Mouse (Mus musculus) ZHBTc4 (cell line): ENCODE measurements around the gene Ptprt.
A peak's percentile ranks its signal among the peaks of the same experiment; 100 is the strongest.

Experiments used
- DNase-seq: peaks from one replicate; pipeline ENCODE4 v3.0.0-alpha.2; 2011; ENCODE audit warnings: low read depth, low spot score

The Ptprt gene

GRCm38 (mm10) chr2:162591388-162591787, 69.6 kb downstream of the Ptprt start:
- DNase-seq = no peak

- DNase-seq = no peak
Observed at GRCm38 (mm10) chr2:162581651-162582050, 79.3 kb downstream of the Ptprt start.

GRCm38 (mm10) chr2:162577819-162578218, 83.1 kb downstream of the Ptprt start:
- DNase-seq = no peak

GRCm38 (mm10) chr2:162572851-162573250, 88.1 kb downstream of the Ptprt start:
- DNase-seq = no peak

- no peak for DNase-seq
Observed at GRCm38 (mm10) chr2:162571037-162571436, 89.9 kb downstream of the Ptprt start.

- peak; percentile 26 for DNase-seq
Observed at GRCm38 (mm10) chr2:162568308-162569100, 92.4 kb downstream of the Ptprt start.

GRCm38 (mm10) chr2:162548312-162548711, 112.6 kb downstream of the Ptprt start:
- no peak for DNase-seq

- no peak for DNase-seq
Observed at GRCm38 (mm10) chr2:162531638-162532037, 129.3 kb downstream of the Ptprt start.

GRCm38 (mm10) chr2:162528911-162529310, 132.0 kb downstream of the Ptprt start:
- peak; percentile 42 for DNase-seq

- DNase-seq = no peak
Observed at GRCm38 (mm10) chr2:162515993-162516392, 145.0 kb downstream of the Ptprt start.

GRCm38 (mm10) chr2:162513072-162513471, 147.9 kb downstream of the Ptprt start:
- no peak for DNase-seq

- peak; percentile 50 for DNase-seq
Observed at GRCm38 (mm10) chr2:162512094-162512493, 148.9 kb downstream of the Ptprt start.

- no peak for DNase-seq
Observed at GRCm38 (mm10) chr2:162509016-162509415, 151.9 kb downstream of the Ptprt start.

- DNase-seq = no peak
Observed at GRCm38 (mm10) chr2:162507664-162508063, 153.3 kb downstream of the Ptprt start.

- DNase-seq = no peak
Observed at GRCm38 (mm10) chr2:162504850-162505249, 156.1 kb downstream of the Ptprt start.

GRCm38 (mm10) chr2:162499501-162499915, 161.4 kb downstream of the Ptprt start:
- no peak for DNase-seq

GRCm38 (mm10) chr2:162498191-162498590, 162.8 kb downstream of the Ptprt start:
- DNase-seq = no peak

GRCm38 (mm10) chr2:162484036-162484435, 176.9 kb downstream of the Ptprt start:
- no peak for DNase-seq

GRCm38 (mm10) chr2:162443106-162443505, 217.8 kb downstream of the Ptprt start:
- DNase-seq = no peak

- DNase-seq = peak; percentile 66
Observed at GRCm38 (mm10) chr2:162436646-162437045, 224.3 kb downstream of the Ptprt start.

GRCm38 (mm10) chr2:162430171-162430570, 230.8 kb downstream of the Ptprt start:
- DNase-seq = no peak

GRCm38 (mm10) chr2:162426114-162426513, 234.8 kb downstream of the Ptprt start:
- DNase-seq = no peak

GRCm38 (mm10) chr2:162418181-162418580, 242.8 kb downstream of the Ptprt start:
- DNase-seq = no peak
